Mouse (Mus musculus) lung, postnatal 4 days (tissue): ENCODE results near the gene Sprr3.
"Not testable (repeated sequence)": the region's sequence is repeated elsewhere in the genome, so short reads cannot be mapped to it uniquely, and the experiment has no call there.

ENCODE experiments used
- DNase-seq, 2 experiments: peaks; one replicate each; pipeline ENCODE4 v3.0.0; 2021

Sprr3 gene

DNA sequence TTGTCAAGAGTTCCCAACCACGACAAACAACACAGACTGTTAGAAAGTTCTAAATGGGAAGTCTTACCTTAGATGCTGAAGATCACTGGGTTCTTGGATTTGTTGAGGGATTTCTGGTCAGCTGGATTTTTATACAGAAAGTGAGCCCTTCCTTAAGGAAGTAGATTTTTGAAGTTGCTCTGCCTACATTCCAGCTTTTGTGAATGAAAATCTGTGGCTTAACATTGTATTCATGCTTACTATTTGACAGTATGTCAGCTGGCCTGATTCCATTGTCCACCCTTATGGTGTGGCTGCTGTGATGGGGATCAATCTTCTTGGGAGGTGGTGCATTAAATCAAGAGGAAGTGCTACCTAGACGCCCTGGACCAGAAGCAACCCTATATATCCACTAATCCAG, at the start of gene Sprr3:
Sprr3 (minus strand) TSS at position 101 of the 400 bp plus-strand sequence.
- DNase-seq = no peak

DNA sequence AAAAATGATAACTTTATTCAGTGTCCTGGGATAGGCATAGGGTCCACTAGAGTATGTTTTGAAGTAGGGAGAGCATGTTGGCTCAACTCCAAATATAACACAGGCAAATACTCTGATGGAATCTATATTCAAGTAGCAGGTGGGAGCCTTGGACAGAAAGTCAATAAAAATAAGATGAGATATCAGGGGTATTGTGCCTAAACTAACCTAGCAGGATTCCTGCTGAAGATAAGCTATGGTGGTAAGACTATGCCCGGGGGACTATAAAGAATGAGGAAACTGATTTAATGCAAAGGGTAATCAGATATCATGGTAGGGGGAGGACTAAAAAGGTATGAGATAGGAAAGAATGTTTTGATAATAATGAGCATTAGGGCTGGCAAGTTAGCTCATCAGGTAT, 49.7 kb upstream of the Sprr3 start:
- no peak for DNase-seq

DNA sequence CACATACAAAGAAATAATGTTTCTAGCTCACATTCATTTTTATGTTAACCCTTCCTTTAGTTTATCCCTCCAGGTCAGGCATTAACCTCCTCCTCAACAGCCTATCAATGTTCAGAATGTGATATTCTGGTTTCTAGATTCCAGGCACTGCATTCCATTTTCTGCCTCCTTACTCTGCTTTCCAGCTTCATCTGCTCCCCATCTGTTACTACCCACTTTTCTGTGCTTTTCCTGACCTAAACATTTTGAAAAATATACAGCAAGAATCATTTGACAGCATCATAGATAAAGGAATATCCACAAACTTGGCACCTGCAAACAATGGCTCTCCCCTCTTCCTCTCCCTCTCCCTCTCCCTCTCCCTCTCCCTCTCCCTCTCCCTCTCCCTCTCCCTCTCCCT, 45.0 kb upstream of the Sprr3 start:
- no peak for DNase-seq

DNA sequence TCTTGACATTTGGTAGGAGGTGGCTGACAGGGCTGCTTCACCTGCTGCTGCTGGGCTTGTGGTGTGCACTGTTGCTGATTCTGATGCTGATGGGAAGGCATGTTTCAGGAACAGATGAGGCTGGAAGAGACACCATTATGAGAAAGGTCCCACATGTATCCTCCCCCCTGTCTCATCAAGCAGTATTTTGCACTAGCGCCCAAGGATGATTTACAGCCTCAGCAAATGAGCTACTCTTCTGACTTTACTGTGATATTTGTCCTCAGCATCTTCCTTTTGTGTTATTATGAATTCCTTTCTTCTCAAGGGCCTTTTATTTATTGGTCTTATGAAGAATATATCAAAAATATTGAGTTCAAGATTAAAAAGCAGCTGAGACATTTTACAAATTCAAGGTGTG, 41.9 kb upstream of the Sprr3 start, which contains the start of gene Sprr4:
Sprr4 (minus strand) TSS at position 101 of the 400 bp plus-strand sequence.
- no peak for DNase-seq

DNA sequence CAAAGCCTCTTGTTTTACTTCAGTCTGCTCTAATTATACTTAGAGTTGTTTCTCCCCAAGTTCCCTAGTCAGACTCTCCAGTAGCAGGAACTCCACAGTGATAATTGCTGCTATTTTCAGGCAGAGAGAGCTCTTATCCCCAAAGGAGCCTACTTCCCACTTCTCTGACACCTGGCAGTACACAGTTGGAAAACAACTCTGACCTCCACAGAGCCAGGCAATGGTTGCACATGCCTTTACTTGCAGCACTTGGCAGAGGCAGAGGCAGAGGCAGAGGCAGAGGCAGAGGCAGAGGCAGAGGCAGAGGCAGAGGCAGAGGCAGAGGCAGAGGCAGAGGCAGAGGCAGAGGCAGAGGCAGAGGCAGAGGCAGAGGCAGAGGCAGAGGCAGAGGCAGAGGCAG, 31.7 kb upstream of the Sprr3 start:
- not testable (repeated sequence) for DNase-seq

- no peak for DNase-seq
Measured at GRCm38 (mm10) chr3:92486307-92486706, 27.8 kb upstream of the Sprr3 start.

DNA sequence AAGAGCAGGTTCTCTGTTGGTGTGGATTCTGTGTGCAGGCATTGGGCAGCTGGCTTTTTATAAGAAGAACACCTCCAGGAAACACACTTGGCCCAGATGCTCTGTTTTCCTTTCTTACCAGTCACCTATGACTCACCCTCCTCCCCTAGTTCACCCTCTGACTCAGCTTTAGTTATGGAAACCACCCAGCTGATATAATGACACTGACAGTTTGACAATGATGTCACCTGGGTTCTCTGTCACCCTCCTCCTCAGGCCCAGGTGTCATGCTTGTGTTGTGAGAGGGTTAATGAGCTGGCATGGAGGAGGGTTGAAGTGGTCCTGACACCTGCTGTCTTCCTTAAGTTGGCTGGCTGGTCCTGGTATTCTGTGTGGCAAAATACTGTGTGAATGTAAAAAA, 27.3 kb upstream of the Sprr3 start, which contains the start of gene Sprr1a:
Sprr1a (minus strand) TSS at position 33 of the 400 bp plus-strand sequence.
- no peak for DNase-seq

- not testable (repeated sequence) for DNase-seq
Measured at GRCm38 (mm10) chr3:92481249-92481648, 22.7 kb upstream of the Sprr3 start.

DNA sequence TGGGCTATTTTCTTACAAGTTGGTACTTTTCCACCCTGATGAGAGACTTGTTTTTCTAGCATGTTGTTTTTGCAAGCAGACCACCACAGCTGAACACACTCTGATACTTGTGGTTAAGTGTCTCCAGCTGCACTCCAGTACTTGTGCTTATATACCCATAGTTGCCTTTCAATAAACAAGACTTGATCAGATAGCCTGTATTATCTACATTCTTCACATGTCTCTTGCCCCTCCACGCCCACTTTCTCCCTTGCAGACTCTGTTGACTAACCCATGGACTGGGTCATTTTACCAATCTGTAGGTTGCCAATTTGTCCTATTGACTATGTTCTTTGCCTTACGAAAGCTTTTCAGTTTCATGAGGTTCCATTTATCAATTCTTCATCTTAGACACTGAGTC, 11.6 kb upstream of the Sprr3 start:
- DNase-seq = no peak

DNA sequence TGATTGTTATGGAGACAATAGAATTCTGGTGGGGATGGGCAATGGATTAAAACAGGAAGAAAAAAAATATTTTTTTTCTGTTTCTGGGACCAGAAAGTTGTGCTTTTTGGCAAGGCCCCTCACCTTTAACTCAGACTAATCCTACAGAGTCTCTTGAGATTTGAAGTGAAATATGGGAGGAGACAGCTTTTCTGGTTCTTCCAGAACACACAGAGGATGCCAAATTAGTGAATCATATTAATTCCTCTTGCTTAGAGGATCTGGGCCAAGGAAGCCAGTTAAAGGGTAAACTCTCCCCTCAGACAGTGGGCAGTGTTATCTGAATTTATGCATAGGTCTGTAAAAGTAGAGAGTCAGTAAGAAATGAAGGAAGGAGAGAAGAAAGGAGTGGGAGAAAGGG, 8.9 kb upstream of the Sprr3 start:
- DNase-seq = no peak

- DNase-seq = no peak
Measured at GRCm38 (mm10) chr3:92466576-92466975, 8.1 kb upstream of the Sprr3 start.

DNA sequence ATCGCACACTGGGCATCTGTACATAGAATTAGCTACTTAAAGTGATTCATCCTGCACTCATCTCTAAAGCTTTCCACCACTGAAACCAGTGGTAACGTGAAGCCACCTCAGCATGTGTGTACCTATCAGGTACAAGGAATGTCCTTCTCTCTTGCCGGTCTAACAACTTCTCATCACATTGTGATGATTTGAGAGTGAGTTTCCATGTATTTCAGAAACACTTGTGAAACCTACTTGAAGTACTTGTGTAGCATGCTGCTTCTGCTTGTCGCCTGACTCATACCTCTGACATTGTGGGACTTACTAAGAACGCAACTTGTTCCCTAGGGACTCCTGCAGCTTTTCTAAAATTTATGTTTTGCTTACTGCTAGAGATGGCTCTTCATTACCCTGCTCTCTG, 3.4 kb downstream of the Sprr3 start:
- no peak for DNase-seq

- DNase-seq = no peak
Measured at GRCm38 (mm10) chr3:92440177-92440576, 18.3 kb downstream of the Sprr3 start.

DNA sequence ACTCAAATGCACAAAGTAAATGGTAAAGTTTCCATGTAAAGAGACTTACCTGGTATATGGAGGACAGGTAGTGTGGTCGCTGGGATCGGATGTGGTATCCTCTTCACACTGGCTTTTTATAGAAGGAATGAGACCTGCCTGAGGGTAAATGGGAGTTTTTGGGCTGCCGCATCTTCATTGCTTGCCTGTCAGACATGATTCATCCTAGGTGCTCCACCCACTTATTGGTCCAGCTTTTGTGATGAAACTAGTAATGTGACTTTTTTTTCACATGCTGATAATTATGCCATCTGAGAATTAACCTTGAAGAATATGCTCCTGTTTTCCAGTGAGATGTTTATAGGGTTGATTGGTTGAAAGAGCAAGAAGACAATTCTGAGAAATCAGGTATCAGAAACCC, 19.8 kb downstream of the Sprr3 start, which contains the start of gene Sprr1b:
Sprr1b (minus strand) TSS at position 101 of the 400 bp plus-strand sequence.
- DNase-seq = no peak

DNA sequence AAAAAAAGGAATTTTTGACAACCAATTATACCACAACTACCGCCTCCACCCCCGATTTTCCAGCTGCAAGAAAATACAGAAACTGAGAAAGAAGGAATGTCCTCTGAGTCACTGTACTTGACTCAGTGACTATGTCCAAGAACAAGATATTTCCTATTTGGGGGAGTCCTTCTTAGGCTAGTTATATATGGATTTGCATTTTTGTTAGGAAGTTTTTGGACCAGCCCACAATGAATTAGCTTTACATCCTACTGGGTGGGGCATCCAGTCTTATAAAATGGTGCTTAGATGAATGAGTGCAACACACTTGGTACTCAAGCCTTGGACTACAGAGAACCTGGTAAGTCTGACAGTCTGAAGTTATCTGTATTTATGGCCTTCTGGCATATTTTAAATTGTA, 26.2 kb downstream of the Sprr3 start, which contains the start of gene Sprr2k:
Sprr2k (plus strand) TSS at position 301 of the 400 bp plus-strand sequence.
- DNase-seq = no peak

DNA sequence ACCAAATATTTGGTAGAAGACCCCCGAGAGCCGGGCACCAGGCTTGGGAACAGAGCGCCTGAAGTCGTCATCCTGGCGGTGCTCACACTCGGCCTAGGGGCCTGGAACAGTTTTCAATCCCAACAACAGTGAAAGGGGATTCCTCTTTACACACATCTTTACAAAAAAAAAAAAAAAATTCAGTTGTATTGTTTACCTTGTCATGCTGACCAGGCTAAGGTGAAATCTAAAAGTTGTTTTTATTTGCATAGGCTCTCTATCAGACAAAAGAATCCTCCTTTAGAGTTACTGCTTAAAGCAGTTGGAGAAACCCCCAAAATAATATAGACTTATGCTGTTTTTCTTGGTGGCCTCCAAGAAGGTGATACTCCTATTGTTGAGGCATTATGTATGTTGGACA, 29.2 kb downstream of the Sprr3 start, which contains the start of gene Gm9774:
Gm9774 (minus strand) TSS at position 101 of the 400 bp plus-strand sequence.
- no peak for DNase-seq

- DNase-seq = no peak
Measured at GRCm38 (mm10) chr3:92417782-92418181, 40.7 kb downstream of the Sprr3 start, which contains the start of gene Sprr2j-ps. Gene Sprr2j-ps, plus strand, starts transcription at chr3:92418082.

DNA sequence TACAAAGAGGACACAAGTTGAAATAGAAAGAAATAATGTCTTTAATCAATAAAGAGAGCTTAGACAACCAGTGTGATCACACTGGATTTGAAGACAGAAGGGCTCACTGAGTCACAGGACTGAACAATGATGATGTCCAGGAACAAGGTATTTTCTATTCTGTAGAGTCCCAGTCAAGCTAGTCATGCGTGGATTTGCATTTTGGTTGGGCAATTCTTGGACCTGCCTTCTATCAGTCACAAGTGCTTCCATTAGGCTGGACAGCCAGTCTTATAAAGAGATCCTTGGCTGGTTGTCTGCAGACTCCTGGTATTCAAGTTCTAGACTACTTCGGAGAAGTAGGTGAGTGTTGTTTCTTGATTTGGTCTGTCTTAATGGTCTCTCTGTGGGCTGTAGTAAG, 50.8 kb downstream of the Sprr3 start, which contains the start of gene Sprr2i:
Sprr2i (plus strand) TSS at position 301 of the 400 bp plus-strand sequence.
- DNase-seq = no peak
